Mouse (Mus musculus) megakaryocyte-erythroid progenitor cell, adult 5-6 weeks (primary cell): ENCODE measurements around the gene Upk3a. TPM values are rescaled to one million over a fixed set of nuclear protein-coding genes. Genes with fewer than 3 reads are reported as not detected.
A peak's percentile ranks its signal among the peaks of the same experiment; 100 is the strongest.

Experiments used
- ATAC-seq: replicated peaks from 2 replicates; pipeline ENCODE4 v1.8.0; 2016; ENCODE audit warnings: mild to moderate bottlenecking, inconsistent platforms; ENCODE audit not compliant: severe bottlenecking, poor library complexity, low FRiP score, low TSS enrichment
- total RNA-seq, 2 experiments: library from RNA; stranded (forward) in 1 of 2; stranded (reverse) in 1 of 2; fragments of 200-1000, 215-1000 nt in 1 of 2; fragments of >200 nt in 1 of 2; fragmentation: Nextera tagmentation in 1 of 2; gene quantifications; 2 replicates each; pipeline ENCODE4 v1.2.3; 2014 to 2017

Upk3a gene
- not detected in 2 replicates for total RNA-seq (2014; fragmentation: Nextera tagmentation)
- not detected in 2 replicates for total RNA-seq (2017)

GRCm38 (mm10) chr15:85016951-85017664 is at the start of gene Upk3a:
TSS of gene Upk3a (plus strand) at chr15:85017141.
- ATAC-seq: peak; percentile 25; the same call in 1 of the 2 replicates

- ATAC-seq: no peak
These were observed 48.4 kb upstream of the Upk3a start for GRCm38 (mm10) chr15:84968534-84968933.

- no peak for ATAC-seq
These were observed 43.9 kb upstream of the Upk3a start for GRCm38 (mm10) chr15:84972860-84973543.

GRCm38 (mm10) chr15:84973544-84973871 is 43.4 kb upstream of the Upk3a start:
- ATAC-seq: no peak

GRCm38 (mm10) chr15:84975729-84976128 is 41.2 kb upstream of the Upk3a start:
- ATAC-seq: no peak

- ATAC-seq: no peak
These were observed 35.2 kb upstream of the Upk3a start for GRCm38 (mm10) chr15:84981609-84982313.

GRCm38 (mm10) chr15:84982888-84983287 is 34.1 kb upstream of the Upk3a start:
- ATAC-seq: no peak

- ATAC-seq: no peak
These were observed 33.2 kb upstream of the Upk3a start for GRCm38 (mm10) chr15:84983721-84984120.

GRCm38 (mm10) chr15:84985516-84986160 is 31.3 kb upstream of the Upk3a start:
- no peak for ATAC-seq

- ATAC-seq: no peak
These were observed 30.5 kb upstream of the Upk3a start for GRCm38 (mm10) chr15:84986171-84987019.

GRCm38 (mm10) chr15:84987020-84987815 is 29.7 kb upstream of the Upk3a start:
- ATAC-seq: peak; percentile 44; the same call in 1 of the 2 replicates

- peak; percentile 93 for ATAC-seq
These were observed 28.8 kb upstream of the Upk3a start, which contains the start of gene 5031439G07Rik for GRCm38 (mm10) chr15:84987874-84988825. TSS of gene 5031439G07Rik (minus strand) at chr15:84988551.

- no peak for ATAC-seq
These were observed 27.8 kb upstream of the Upk3a start for GRCm38 (mm10) chr15:84989098-84989497.

GRCm38 (mm10) chr15:84989771-84990170 is 27.2 kb upstream of the Upk3a start:
- ATAC-seq: no peak

- ATAC-seq: no peak
These were observed 22.4 kb upstream of the Upk3a start for GRCm38 (mm10) chr15:84994498-84994897.

GRCm38 (mm10) chr15:84995041-84995440 is 21.9 kb upstream of the Upk3a start:
- ATAC-seq: no peak

GRCm38 (mm10) chr15:84995967-84996366 is 21.0 kb upstream of the Upk3a start:
- ATAC-seq: peak; percentile 85
